Mouse (Mus musculus) adrenal gland, postnatal 25 days (tissue): Measurements from ENCODE around the gene 2510002D24Rik. TPM values are rescaled to one million over a fixed set of nuclear protein-coding genes. Genes with fewer than 3 reads are reported as not detected.
"Not testable (repeated sequence)": the region's sequence is repeated elsewhere in the genome, so short reads cannot be mapped to it uniquely, and the experiment has no call there.

Source experiments
- DNase-seq: peaks from one replicate; pipeline ENCODE4 v3.0.0; 2021; ENCODE audit warnings: mixed read lengths
- total RNA-seq: library from RNA; stranded (reverse); gene quantifications from 2 replicates; pipeline ENCODE4 v1.2.3, GENCODE M21; 2021

Gene 2510002D24Rik
- total RNA-seq, 1 experiment from 2014 or later: 24.3 TPM

DNA sequence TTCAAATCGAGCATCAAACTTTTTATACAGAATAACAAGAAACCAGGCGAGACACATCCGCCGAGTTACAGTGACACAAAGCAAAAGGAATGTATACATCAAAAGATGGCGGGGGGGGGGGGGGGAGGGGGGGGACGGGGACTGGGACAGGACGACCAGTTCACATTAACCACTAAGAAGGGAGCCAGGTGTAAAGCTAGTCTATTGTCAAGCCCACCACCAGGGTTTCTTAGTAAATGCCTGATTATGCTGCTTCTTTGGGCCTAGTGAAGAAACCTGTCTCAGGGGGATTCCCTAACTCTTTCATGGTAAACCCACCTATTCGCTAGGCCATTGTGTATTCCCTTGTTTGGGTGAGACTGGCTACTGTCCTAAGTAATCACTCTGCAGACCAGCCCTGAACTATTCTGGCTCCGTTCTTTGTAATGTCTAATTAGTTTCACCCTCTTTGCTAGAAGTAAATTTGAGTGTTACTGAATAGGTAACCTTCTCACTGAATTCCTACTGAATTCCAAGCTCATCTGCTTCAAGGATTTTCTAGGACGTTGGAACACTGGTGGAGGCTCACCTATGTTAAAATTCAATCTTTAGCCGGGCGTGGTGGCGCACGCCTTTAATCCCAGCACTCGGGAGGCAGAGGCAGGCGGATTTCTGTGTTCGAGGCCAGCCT lies 13.3 kb downstream of the 2510002D24Rik start:
- not testable (repeated sequence) for DNase-seq

DNA sequence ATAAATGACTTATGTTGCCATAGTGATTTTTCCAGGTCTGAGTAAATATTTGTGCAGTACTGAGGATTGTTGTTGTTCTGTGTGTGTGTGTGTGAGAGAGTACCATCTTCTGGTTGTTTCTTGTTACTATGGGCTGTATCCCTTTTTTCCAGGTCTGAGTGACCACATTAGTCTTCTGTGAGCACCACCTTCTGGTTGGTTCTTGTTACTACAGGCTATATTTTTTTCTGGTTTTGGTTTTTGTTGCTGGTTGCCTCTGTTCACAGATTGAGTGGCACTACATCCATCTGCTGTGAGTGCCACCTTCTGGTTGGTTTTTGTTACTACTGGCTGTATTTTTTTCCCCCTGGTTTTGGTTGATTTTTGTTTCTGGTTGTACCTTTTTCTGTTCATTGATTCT lies 22.2 kb downstream of the 2510002D24Rik start:
- DNase-seq: no peak

DNA sequence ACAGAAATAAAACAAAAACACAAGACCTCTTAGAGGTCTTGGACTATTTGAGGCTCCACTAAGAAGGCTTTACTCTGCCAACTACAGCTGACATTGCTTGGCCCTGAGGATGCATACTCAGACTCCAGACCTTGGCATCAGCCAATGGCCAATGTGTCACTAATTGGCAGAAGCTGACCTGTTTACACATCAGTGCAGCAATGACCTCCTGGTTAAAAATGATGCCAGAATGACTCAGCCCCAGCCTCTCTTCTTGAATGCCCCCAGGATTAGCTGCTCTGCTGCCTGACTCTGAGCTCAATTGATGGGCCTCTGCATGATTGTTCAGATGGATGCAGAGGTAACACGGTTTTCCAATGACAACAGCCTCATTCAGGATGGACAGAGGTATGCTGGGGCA lies 23.8 kb downstream of the 2510002D24Rik start:
- DNase-seq: peak; percentile 40

DNA sequence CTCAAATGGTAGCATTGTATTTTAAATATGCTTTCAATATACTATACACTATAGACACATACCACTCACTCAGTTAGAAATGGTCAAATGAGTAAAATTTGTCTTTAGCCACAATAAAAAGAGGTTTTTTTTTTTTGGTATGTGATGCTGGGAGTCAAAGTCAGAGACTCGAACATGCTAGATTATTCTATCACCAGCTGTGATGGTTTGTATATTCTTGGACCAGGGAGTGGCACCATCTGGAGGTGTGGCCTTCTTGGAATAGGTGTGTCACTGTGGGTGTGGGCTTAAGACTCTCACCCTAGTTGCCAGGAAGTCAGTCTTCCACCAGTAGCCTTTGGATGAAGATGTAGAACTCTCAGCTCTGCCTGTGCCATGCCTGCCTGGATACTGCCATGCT lies 34.1 kb downstream of the 2510002D24Rik start:
- DNase-seq: not testable (repeated sequence)

DNA sequence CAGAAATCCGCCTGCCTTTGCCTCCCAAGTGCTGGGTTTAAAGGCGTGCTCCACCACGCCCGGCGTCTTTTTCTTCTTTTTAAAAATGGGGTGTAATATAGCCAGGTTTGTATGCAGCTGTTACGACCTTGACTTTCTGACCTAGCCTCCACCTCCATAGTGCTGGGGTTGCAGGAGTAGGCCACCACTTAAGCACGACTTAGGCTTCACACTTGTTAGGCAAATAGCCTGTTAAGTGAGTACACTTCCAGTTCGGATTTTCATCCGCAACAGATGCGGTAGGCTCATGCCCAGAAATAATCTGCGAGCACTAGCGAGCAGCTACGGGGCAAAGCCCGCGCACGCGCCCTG lies 39.7 kb downstream of the 2510002D24Rik start:
- no peak for DNase-seq

DNA sequence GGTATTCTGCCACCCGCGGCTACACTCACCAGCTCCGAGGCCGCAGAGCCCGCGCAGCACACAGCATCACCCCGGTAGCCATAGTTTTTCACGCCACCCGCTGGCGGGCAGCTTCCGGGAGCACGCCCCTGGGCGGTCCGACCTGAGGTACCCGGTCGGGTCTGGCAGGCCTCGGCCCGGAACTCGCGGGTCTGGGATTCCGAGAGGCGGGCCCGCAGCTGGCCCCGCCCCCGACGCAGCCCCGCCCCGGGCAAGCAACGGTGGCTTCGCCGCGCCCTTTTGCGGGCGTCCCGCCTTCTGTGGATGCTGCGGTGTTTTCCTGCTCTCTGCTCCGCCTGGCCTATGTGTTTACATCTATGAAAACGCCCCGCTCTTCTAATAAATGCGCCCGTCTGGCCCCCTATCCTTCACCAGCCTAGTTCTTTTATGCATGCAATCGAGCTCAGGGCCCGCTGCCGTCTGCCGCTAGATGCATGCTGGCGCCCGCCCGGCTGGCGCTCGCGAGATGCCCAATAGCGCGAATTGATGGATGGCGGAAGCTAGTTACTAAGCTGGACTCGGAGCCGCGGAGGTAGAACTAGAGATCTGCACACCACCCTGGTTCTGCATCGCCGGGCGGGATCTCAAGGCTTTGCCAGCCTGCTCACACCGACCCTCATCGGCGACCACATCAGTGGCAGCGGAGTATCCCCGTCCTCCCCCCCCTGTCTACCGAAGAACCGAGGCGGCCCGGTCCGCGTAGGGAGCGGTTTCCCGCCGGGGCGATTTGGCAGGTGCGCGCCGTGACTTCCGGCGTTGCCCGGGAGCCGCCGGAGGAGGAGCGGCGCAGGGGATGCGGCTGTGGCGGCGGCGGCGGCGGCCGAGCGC lies 40.3 kb downstream of the 2510002D24Rik start, which contains the start of the genes Mrpl40 and Hira:
Gene Mrpl40, minus strand, starts transcription at position 421 of the 867 bp plus-strand sequence.
Gene Hira, plus strand, starts transcription at position 596 of the 867 bp plus-strand sequence.
- peak; percentile 96 for DNase-seq

DNA sequence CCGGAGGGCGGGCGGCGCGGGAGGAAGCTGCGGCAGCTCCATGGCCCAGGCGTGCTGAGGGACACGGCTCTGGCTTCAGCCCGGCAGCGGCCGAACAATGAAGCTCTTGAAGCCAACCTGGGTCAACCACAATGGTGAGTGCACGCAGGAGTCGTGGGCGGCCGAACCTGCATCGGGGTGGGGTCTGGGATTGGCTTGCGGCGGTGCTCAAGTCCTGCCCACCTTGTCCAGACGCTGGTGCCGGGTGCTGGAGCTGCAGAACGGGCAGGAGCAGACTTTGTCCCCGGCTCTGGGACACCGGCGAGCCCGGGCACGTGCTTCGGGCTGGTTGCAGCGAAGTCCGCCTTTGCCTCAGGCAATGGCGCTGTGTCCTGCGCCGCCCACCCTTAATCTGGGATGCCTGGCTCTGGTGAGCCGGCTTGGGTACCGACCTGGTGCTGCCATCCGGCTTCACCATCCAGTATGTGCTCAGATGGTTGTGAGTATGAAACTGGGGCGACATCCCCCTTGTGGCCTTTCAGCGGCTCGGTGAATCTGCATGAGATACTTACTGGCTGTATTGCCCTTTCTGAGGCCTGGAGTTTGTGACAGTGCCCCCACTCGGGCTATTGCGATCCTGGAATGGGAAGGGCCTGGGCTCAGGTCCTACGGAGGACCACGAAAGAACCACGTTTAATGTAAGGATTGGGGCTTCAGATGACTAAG lies 41.2 kb downstream of the 2510002D24Rik start:
- peak; percentile 37 for DNase-seq

DNA sequence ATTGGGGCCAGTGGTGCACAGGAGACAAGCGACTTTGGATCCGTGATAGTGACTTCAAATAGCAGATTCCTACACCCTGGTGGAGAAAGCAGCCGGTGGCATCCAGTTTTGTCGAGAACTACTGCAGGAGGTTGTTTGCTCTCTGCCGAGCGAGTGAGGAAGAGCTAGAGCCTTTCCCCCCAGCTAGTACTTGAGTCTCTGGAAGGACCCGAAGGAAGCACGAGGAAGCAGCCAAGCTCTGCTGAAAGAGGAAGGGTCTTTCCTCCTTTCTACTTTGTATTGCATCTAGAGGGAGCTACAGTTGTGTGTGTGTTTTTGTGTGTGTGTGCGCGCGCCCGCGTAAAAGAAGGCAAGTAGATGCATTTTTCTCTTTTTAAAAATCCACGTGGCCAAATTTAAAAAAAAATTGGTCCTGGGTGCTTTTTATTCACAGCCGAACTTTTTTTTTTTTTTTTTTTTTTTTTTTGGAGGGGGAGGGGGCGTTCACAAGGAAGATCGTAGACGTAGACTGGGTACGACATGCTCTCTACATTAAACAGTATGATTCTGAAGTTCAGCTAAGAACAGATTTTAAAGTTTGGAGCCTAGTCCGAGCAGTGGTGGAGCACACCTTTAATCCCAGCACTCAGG lies 41.8 kb downstream of the 2510002D24Rik start:
- DNase-seq: no peak

DNA sequence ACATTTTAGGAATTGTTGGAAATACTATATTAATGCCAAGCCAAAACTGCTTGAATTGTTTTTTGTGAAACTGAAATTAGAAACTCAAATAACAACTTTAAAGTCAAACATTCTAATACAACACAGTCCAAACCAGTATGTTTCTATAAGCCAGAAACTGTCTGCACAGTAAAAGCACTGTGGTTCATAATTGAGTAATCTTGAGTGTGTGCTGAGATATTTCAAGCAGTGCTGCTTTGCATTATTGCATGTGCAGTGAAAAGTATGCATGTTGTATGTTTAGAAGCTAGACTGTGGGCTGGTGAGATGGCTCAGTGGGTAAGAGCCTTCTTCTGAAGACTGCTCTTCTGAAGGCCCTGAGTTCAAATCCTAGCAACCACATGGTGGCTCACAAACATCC lies 47.7 kb downstream of the 2510002D24Rik start:
- no peak for DNase-seq

Other genes starting within 250 kb of the 2510002D24Rik start
- gene Tbx1, start 245.9 kb upstream of the 2510002D24Rik start, total RNA-seq: 0.52 TPM in 1 of 2 replicates, not detected in the other
- not detected in 2 replicates for gene Gp1bb, start 214.2 kb upstream of the 2510002D24Rik start, total RNA-seq
- gene Gm49601, start 210.2 kb upstream of the 2510002D24Rik start, total RNA-seq: 2.8 and 5.5 TPM in 2 replicates
- 8.4 and 11.4 TPM in 2 replicates for gene Sept5, start 206.6 kb upstream of the 2510002D24Rik start, total RNA-seq
- gene Cldn5, start 59.7 kb upstream of the 2510002D24Rik start, total RNA-seq: 15.2 and 23.3 TPM in 2 replicates
- gene Ufd1, start 24.8 kb upstream of the 2510002D24Rik start, total RNA-seq: 95.5 and 124 TPM in 2 replicates
- gene Cdc45, start 24.6 kb upstream of the 2510002D24Rik start, total RNA-seq: 11.1 and 14.0 TPM in 2 replicates
- 3.8 and 4.6 TPM in 2 replicates for gene Gm28539, start within 50 bp of the 2510002D24Rik start, total RNA-seq
- gene Mrpl40, start 40.3 kb downstream of the 2510002D24Rik start, total RNA-seq: 57.3 and 64.7 TPM in 2 replicates
- gene Hira, start 40.5 kb downstream of the 2510002D24Rik start, total RNA-seq: 34.8 and 44.3 TPM in 2 replicates